Mouse (Mus musculus): Measurements from ENCODE around the gene Rpl27a. TPM values are rescaled to one million over a fixed set of nuclear protein-coding genes. Genes with fewer than 3 reads are reported as not detected.

Rpl27a gene
- polyA plus RNA-seq, 1 experiment = 436 TPM

DNA sequence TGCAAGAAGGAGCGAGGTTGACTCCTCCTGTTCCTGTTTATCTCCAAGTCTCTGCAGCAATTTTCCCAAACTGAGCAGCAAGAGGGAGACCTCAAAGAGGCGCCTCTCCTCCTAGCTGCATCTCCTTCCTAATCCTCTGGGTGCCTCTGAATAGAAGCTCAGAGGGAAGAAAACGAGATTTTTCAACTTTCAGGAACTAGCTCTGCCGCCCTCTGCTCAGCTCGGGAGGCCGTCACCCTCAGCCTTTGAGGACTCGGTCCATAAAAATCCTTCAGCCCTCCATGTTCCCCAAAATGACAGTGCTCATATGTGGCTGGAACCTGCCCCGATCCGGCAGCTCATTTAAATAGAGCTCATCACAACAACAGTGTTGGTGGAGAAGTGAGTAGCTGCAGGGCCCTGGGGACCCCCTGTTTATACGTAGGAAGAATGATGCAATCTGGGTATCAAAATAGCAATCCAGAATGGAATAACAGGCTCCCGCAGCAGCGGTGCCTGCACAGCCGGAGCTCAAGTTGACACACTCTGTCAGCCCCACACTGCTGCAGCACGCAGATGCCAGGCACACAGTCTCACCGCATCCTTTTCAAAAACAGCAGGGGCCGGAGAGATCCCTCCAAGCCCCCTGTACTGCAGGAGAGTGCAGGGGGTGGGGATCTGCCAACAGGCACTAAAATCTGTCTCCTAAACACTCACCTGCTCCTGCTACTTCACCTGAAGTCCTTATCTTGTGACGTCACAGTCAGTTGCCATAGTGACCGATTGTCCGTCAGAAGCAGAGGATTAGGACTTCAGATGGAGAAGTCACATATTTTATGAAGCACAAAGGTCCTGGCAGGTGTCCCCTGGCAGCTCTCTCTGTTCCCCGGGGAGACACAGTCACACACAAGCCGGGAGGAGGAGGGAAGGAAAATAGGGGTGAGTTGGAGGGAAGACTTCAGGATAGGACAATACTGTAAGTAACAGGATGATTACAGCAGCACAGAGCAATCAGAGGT is 25.3 kb upstream of the Rpl27a start:
- 75% methylated on average over 21 of the region's 21 CpGs for WGBS
- Histone ChIP-seq H3K4me3 (ENCODE audit: control insufficient read depth, insufficient read depth, low read length) (no peak overlapping the region), H3K4me1 (replicated peaks; ENCODE audit: control insufficient read depth, insufficient read depth, low read length) (no peaks in the 10 kb centered on the region), H3K27ac (ENCODE audit: control insufficient read depth, insufficient read depth, low read length) (no peak overlapping the region), H3K36me3 (ENCODE audit: control insufficient read depth, insufficient read depth, low read length) (no peaks in the 10 kb centered on the region), H3K27me3 (ENCODE audit: control insufficient read depth, insufficient read depth, low read length) (no peaks in the 10 kb centered on the region)
- TF ChIP-seq CTCF (IDR thresholded peaks at IDR 0.05; ENCODE audit: borderline replicate concordance, control insufficient read depth, extremely low read depth, insufficient read depth, low read length, poor library complexity) (no peak), POLR2A (IDR thresholded peaks at IDR 0.05; ENCODE audit: control insufficient read depth, extremely low read depth, insufficient read depth, low read length, poor library complexity) (no peak)
- DNase-seq = no peak

- Histone ChIP-seq H3K4me3 (ENCODE audit: control insufficient read depth, insufficient read depth, low read length) (no peak overlapping the region), H3K4me1 (replicated peaks; ENCODE audit: control insufficient read depth, insufficient read depth, low read length) (no peaks in the 10 kb centered on the region), H3K27ac (ENCODE audit: control insufficient read depth, insufficient read depth, low read length) (no peak overlapping the region), H3K27me3 (ENCODE audit: control insufficient read depth, insufficient read depth, low read length) (no peaks in the 10 kb centered on the region), H3K36me3 (ENCODE audit: control insufficient read depth, insufficient read depth, low read length) (no peaks in the 10 kb centered on the region)
- no peak for DNase-seq
- TF ChIP-seq POLR2A (IDR thresholded peaks at IDR 0.05; ENCODE audit: control insufficient read depth, extremely low read depth, insufficient read depth, low read length, poor library complexity) (no peak), CTCF (IDR thresholded peaks at IDR 0.05; ENCODE audit: borderline replicate concordance, control insufficient read depth, extremely low read depth, insufficient read depth, low read length, poor library complexity) (no peak)
- WGBS = 92% methylated on average over 4 of the region's 4 CpGs
Measured at GRCm38 (mm10) chr7:109497507-109497906, 21.4 kb upstream of the Rpl27a start.

- Histone ChIP-seq H3K4me3 (ENCODE audit: control insufficient read depth, insufficient read depth, low read length) (no peak overlapping the region), H3K27me3 (ENCODE audit: control insufficient read depth, insufficient read depth, low read length) (no peaks in the 10 kb centered on the region), H3K27ac (ENCODE audit: control insufficient read depth, insufficient read depth, low read length) (no peak overlapping the region), H3K36me3 (ENCODE audit: control insufficient read depth, insufficient read depth, low read length) (no peaks in the 10 kb centered on the region), H3K4me1 (replicated peaks; ENCODE audit: control insufficient read depth, insufficient read depth, low read length) (peaks cover 9% of the 10 kb centered on the region)
- DNase-seq = no peak
- 36% methylated on average over 8 of the region's 8 CpGs for WGBS
- TF ChIP-seq POLR2A (IDR thresholded peaks at IDR 0.05; ENCODE audit: control insufficient read depth, extremely low read depth, insufficient read depth, low read length, poor library complexity) (no peak), CTCF (IDR thresholded peaks at IDR 0.05; ENCODE audit: borderline replicate concordance, control insufficient read depth, extremely low read depth, insufficient read depth, low read length, poor library complexity) (no peak)
Measured at GRCm38 (mm10) chr7:109507119-109507518, 11.8 kb upstream of the Rpl27a start.

DNA sequence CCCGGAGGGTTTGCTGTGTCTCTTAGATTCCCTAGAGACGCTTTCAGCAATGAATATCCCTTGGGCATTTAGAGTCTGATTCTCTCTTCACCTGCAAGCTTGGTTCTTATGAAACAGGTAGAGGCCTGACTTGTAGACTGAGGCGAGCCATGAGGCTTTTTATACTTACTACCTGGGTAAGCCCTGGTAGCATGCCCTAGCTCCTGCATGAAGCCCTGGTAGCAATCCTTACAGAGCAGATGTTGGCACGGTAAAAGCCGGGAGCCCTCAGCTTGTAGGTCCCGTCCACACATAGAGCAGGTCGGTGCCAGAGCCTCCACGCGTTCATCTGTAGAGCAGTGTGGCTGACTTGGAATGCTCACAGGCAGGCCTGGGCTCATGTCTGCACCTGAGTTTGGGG is 11.4 kb upstream of the Rpl27a start:
- Histone ChIP-seq H3K27me3 (ENCODE audit: control insufficient read depth, insufficient read depth, low read length) (no peaks in the 10 kb centered on the region), H3K4me3 (ENCODE audit: control insufficient read depth, insufficient read depth, low read length) (no peak overlapping the region), H3K36me3 (ENCODE audit: control insufficient read depth, insufficient read depth, low read length) (no peaks in the 10 kb centered on the region), H3K27ac (ENCODE audit: control insufficient read depth, insufficient read depth, low read length) (no peak overlapping the region), H3K4me1 (replicated peaks; ENCODE audit: control insufficient read depth, insufficient read depth, low read length) (peaks cover 9% of the 10 kb centered on the region)
- no peak for DNase-seq
- WGBS = 71% methylated on average over 9 of the region's 9 CpGs
- no peak for TF ChIP-seq POLR2A (IDR thresholded peaks at IDR 0.05; ENCODE audit: control insufficient read depth, extremely low read depth, insufficient read depth, low read length, poor library complexity)
- no peak for TF ChIP-seq CTCF (IDR thresholded peaks at IDR 0.05; ENCODE audit: borderline replicate concordance, control insufficient read depth, extremely low read depth, insufficient read depth, low read length, poor library complexity)

GRCm38 (mm10) chr7:109508034-109508433 is 10.9 kb upstream of the Rpl27a start, which contains the start of gene Trim66:
Gene Trim66 (minus strand): TSS chr7:109508134.
- 89% methylated on average over 4 of the region's 4 CpGs for WGBS

DNA sequence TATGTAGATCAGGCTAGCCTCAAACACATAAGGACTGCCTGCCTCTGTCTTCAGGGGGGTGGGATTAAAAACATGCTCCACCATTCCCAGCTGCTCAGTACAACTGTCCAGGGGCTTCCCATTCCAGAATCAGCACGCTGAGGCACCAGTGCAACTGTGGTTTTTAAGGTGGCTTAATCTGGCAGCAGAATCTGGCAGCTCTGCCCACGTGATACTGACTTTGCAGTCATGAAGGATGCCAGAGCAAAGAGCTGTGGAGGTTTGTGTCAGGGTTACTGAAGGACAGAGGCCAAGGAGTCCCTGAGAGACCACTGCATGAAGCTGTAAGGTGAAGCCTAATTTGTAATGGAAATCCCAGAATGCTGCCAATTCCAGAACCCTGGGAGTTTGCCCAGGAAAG is 8.1 kb upstream of the Rpl27a start:
- no peak for TF ChIP-seq CTCF (IDR thresholded peaks at IDR 0.05; ENCODE audit: borderline replicate concordance, control insufficient read depth, extremely low read depth, insufficient read depth, low read length, poor library complexity)
- no peak for TF ChIP-seq POLR2A (IDR thresholded peaks at IDR 0.05; ENCODE audit: control insufficient read depth, extremely low read depth, insufficient read depth, low read length, poor library complexity)
- no peak overlapping the region for H3K4me3 ChIP-seq (ENCODE audit: control insufficient read depth, insufficient read depth, low read length)
- 11% methylated on average over 2 of the region's 2 CpGs for WGBS
- DNase-seq = no peak
- peaks cover 14% of the 10 kb centered on the region for H3K4me1 ChIP-seq (replicated peaks; ENCODE audit: control insufficient read depth, insufficient read depth, low read length)
- H3K27ac ChIP-seq (ENCODE audit: control insufficient read depth, insufficient read depth, low read length) = no peak overlapping the region
- no peaks in the 10 kb centered on the region for H3K27me3 ChIP-seq (ENCODE audit: control insufficient read depth, insufficient read depth, low read length)
- H3K36me3 ChIP-seq (ENCODE audit: control insufficient read depth, insufficient read depth, low read length) = no peaks in the 10 kb centered on the region

More at GRCm38 (mm10) chr7:109508034-109508433, 10.9 kb upstream of the Rpl27a start, which contains the start of gene Trim66:
- no peak for DNase-seq
- TF ChIP-seq POLR2A (IDR thresholded peaks at IDR 0.05; ENCODE audit: control insufficient read depth, extremely low read depth, insufficient read depth, low read length, poor library complexity) (no peak), CTCF (IDR thresholded peaks at IDR 0.05; ENCODE audit: borderline replicate concordance, control insufficient read depth, extremely low read depth, insufficient read depth, low read length, poor library complexity) (no peak)
- Histone ChIP-seq H3K27ac (ENCODE audit: control insufficient read depth, insufficient read depth, low read length) (no peak within 1 kb of the TSS), H3K4me3 (ENCODE audit: control insufficient read depth, insufficient read depth, low read length) (no peak within 1 kb of the TSS), H3K36me3 (ENCODE audit: control insufficient read depth, insufficient read depth, low read length) (no peaks in the 10 kb centered on the region), H3K4me1 (replicated peaks; ENCODE audit: control insufficient read depth, insufficient read depth, low read length) (peaks cover 12% of the 10 kb centered on the region), H3K27me3 (ENCODE audit: control insufficient read depth, insufficient read depth, low read length) (no peaks in the 10 kb centered on the region)
